In the genomic region with DNA sequence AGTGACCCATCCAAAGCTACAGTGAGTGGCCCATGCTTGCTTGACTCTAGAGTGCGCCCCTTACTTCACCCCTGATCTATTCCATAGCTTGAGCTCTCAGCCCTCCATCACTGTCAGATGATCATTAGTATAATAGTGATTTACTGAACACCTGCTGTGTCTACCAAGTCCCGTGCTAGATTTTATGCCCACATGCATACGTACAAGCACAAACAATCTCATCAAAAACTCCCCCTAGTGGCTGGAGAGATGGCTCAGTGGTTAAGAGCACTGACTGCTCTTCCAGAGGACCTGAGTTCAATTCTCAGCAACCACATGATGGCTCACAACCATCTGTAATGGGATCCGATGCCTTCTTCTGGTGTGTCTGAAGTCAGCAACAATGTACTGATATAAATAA, we compare ENCODE assay signal across 8 mouse cellular contexts. TPM values are rescaled to one million over a fixed set of nuclear protein-coding genes. Genes with fewer than 3 reads are reported as not detected.
DNase-seq lines count a peak whose midpoint lies in the region; ATAC-seq lines count a peak whose summit lies in the region.
"Not testable (repeated sequence)": the region's sequence is repeated elsewhere in the genome, so short reads cannot be mapped to it uniquely, and the experiment has no call there.

No protein-coding gene starts in this region.

- H3K9me3 ChIP-seq in embryonic facial prominence, embryonic 10.5 days; heart, embryonic 11.5 days (replicated peaks; ENCODE audit: control insufficient read depth, low read length); intestine, embryonic 16.5 days (ENCODE audit: control insufficient read depth, low read length); liver, embryonic 11.5 days (ENCODE audit: control insufficient read depth, low read length); midbrain, embryonic 12.5 days: not testable (repeated sequence)

- not testable (repeated sequence) for H3K27ac ChIP-seq in embryonic facial prominence, embryonic 10.5 days (replicated peaks); heart, embryonic 11.5 days (ENCODE audit: low read depth, low read length); intestine, embryonic 16.5 days (ENCODE audit: low read length); midbrain, embryonic 12.5 days (replicated peaks)
- H3K27ac ChIP-seq in liver, embryonic 11.5 days (ENCODE audit: low read depth, low read length) = peak overlapping the region; percentile 70; the same call in 1 of the 2 replicates

- peak overlapping the region; percentile 95 for H3K4me2 ChIP-seq in heart, embryonic 11.5 days
- H3K4me2 ChIP-seq in intestine, embryonic 16.5 days (ENCODE audit: low read depth, low read length) = peak overlapping the region; percentile 95
- peak overlapping the region; percentile 77 for H3K4me2 ChIP-seq in liver, embryonic 11.5 days
- peak overlapping the region; percentile 85 for H3K4me2 ChIP-seq in midbrain, embryonic 12.5 days (replicated peaks)

- peak overlapping the region; percentile 67 for H3K4me3 ChIP-seq in embryonic facial prominence, embryonic 10.5 days
- not testable (repeated sequence) for H3K4me3 ChIP-seq in heart, embryonic 11.5 days (ENCODE audit: low read depth, low read length); midbrain, embryonic 12.5 days
- peak overlapping the region; percentile 51 for H3K4me3 ChIP-seq in intestine, embryonic 16.5 days (ENCODE audit: low read length)
- peak overlapping the region; percentile 58 for H3K4me3 ChIP-seq in liver, embryonic 11.5 days (ENCODE audit: low read depth, low read length)

- H3K36me3 ChIP-seq in embryonic facial prominence, embryonic 10.5 days (replicated peaks); heart, embryonic 11.5 days (ENCODE audit: control insufficient read depth, insufficient read depth, low read length); intestine, embryonic 16.5 days (ENCODE audit: control insufficient read depth, insufficient read depth, low read length); liver, embryonic 11.5 days (ENCODE audit: control insufficient read depth, insufficient read depth, low read length); midbrain, embryonic 12.5 days; splenic B cell, adult 2 months (ENCODE audit: control insufficient read depth, insufficient read depth, low read length, poor library complexity, severe bottlenecking): not testable (repeated sequence)

- H3K4me1 ChIP-seq in embryonic facial prominence, embryonic 10.5 days = peaks cover 20% of the 10 kb centered on the region
- H3K4me1 ChIP-seq in heart, embryonic 11.5 days (ENCODE audit: control insufficient read depth, insufficient read depth, low read length); intestine, embryonic 16.5 days (ENCODE audit: control insufficient read depth, insufficient read depth, low read length); liver, embryonic 11.5 days (replicated peaks; ENCODE audit: control insufficient read depth, insufficient read depth, low read length); midbrain, embryonic 12.5 days: not testable (repeated sequence)

- peak; percentile 33 for DNase-seq in 3134 (ENCODE audit: extremely low read depth, insufficient read length, low spot score)
- DNase-seq in NIH3T3 (ENCODE audit: low read depth) = peak; percentile 59
- DNase-seq in embryonic facial prominence, embryonic 10.5 days (ENCODE audit: low spot score); liver, embryonic 11.5 days (ENCODE audit: low spot score): not testable (repeated sequence)
- DNase-seq in splenic B cell, adult 2 months (ENCODE audit: low read depth, low spot score) = peak; percentile 84

- not testable (repeated sequence) for H3K27me3 ChIP-seq in embryonic facial prominence, embryonic 10.5 days (replicated peaks; ENCODE audit: low read depth, poor library complexity, severe bottlenecking); heart, embryonic 11.5 days (ENCODE audit: control insufficient read depth, insufficient read depth, low read length); intestine, embryonic 16.5 days (replicated peaks; ENCODE audit: control insufficient read depth, insufficient read depth, low read length); liver, embryonic 11.5 days (replicated peaks; ENCODE audit: control insufficient read depth, insufficient read depth, low read length); splenic B cell, adult 2 months (ENCODE audit: control insufficient read depth, insufficient read depth, low read length, poor library complexity, severe bottlenecking)
- H3K27me3 ChIP-seq in midbrain, embryonic 12.5 days = peaks cover 19% of the 10 kb centered on the region

- not testable (repeated sequence) for ATAC-seq in heart, embryonic 11.5 days (replicated peaks; ENCODE audit: insufficient number of reproducible peaks, low FRiP score, low TSS enrichment); intestine, embryonic 16.5 days; liver, embryonic 11.5 days (replicated peaks; ENCODE audit: low FRiP score); midbrain, embryonic 12.5 days (ENCODE audit: low FRiP score, low read depth)

- not testable (repeated sequence) for H3K9ac ChIP-seq in heart, embryonic 11.5 days (ENCODE audit: low read depth, low read length); intestine, embryonic 16.5 days (ENCODE audit: low read depth, low read length); midbrain, embryonic 12.5 days (replicated peaks)
- H3K9ac ChIP-seq in liver, embryonic 11.5 days (ENCODE audit: low read depth, low read length) = peak overlapping the region; percentile 80; the same call in 1 of the 2 replicates

- 68% methylated on average over 4 of the region's 4 CpGs for WGBS in embryonic facial prominence, embryonic 10.5 days
- 68% methylated on average over 4 of the region's 4 CpGs for WGBS in heart, embryonic 11.5 days (ENCODE audit: insufficient replicate concordance)
- WGBS in intestine, embryonic 16.5 days = 62% methylated on average over 4 of the region's 4 CpGs
- WGBS in liver, embryonic 11.5 days = 51% methylated on average over 4 of the region's 4 CpGs
- 53% methylated on average over 4 of the region's 4 CpGs for WGBS in midbrain, embryonic 12.5 days

RNA-seq across cellular contexts. Expression of a gene that starts 1.4 kb away (rescaled TPM):
- 4.5 and 5.5 TPM in 2 replicates for polyA plus RNA-seq in embryonic facial prominence, embryonic 10.5 days (2016; fragmentation: Nextera tagmentation; extraction: Ambion mirVana)
- 5.5 and 5.8 TPM in 2 replicates for polyA plus RNA-seq in heart, embryonic 11.5 days (2014; fragmentation: Nextera tagmentation; extraction: Ambion mirVana)
- polyA plus RNA-seq in intestine, embryonic 16.5 days (2015; fragmentation: Nextera tagmentation; extraction: Ambion mirVana) = 8.1 TPM in 2 replicates
- polyA plus RNA-seq in liver, embryonic 11.5 days (2014; fragmentation: Nextera tagmentation; extraction: Ambion mirVana) = 4.0 and 5.8 TPM in 2 replicates
- 4.4 and 4.9 TPM in 2 replicates for polyA plus RNA-seq in midbrain, embryonic 12.5 days (2016; fragmentation: Nextera tagmentation; extraction: Ambion mirVana)

RNA-seq across cellular contexts. Expression of a gene that starts 1.6 kb away (rescaled TPM):
- 1.2 and 1.3 TPM in 2 replicates for polyA plus RNA-seq in embryonic facial prominence, embryonic 10.5 days (2016; fragmentation: Nextera tagmentation; extraction: Ambion mirVana)
- 0.54 and 1.3 TPM in 2 replicates for polyA plus RNA-seq in heart, embryonic 11.5 days (2014; fragmentation: Nextera tagmentation; extraction: Ambion mirVana)
- 0.62 and 0.98 TPM in 2 replicates for polyA plus RNA-seq in intestine, embryonic 16.5 days (2015; fragmentation: Nextera tagmentation; extraction: Ambion mirVana)
- polyA plus RNA-seq in liver, embryonic 11.5 days (2014; fragmentation: Nextera tagmentation; extraction: Ambion mirVana) = 1.0 and 1.3 TPM in 2 replicates
- polyA plus RNA-seq in midbrain, embryonic 12.5 days (2016; fragmentation: Nextera tagmentation; extraction: Ambion mirVana) = 0.34 and 0.42 TPM in 2 replicates

RNA-seq across cellular contexts. Expression of a gene that starts 19.9 kb away (rescaled TPM):
- 0.09 and 0.20 TPM in 2 replicates for polyA plus RNA-seq in embryonic facial prominence, embryonic 10.5 days (2016; fragmentation: Nextera tagmentation; extraction: Ambion mirVana)
- 0.11 TPM in 2 replicates for polyA plus RNA-seq in heart, embryonic 11.5 days (2014; fragmentation: Nextera tagmentation; extraction: Ambion mirVana)
- polyA plus RNA-seq in intestine, embryonic 16.5 days (2015; fragmentation: Nextera tagmentation; extraction: Ambion mirVana) = 0.31 and 0.39 TPM in 2 replicates
- 0.13 and 0.23 TPM in 2 replicates for polyA plus RNA-seq in liver, embryonic 11.5 days (2014; fragmentation: Nextera tagmentation; extraction: Ambion mirVana)
- 0.60 and 1.0 TPM in 2 replicates for polyA plus RNA-seq in midbrain, embryonic 12.5 days (2016; fragmentation: Nextera tagmentation; extraction: Ambion mirVana)

RNA-seq across cellular contexts. Expression of a gene that starts 23.1 kb away (rescaled TPM):
- 9.9 and 15.6 TPM in 2 replicates for polyA plus RNA-seq in embryonic facial prominence, embryonic 10.5 days (2016; fragmentation: Nextera tagmentation; extraction: Ambion mirVana)
- polyA plus RNA-seq in heart, embryonic 11.5 days (2014; fragmentation: Nextera tagmentation; extraction: Ambion mirVana) = 62.4 and 65.3 TPM in 2 replicates
- 128 and 147 TPM in 2 replicates for polyA plus RNA-seq in intestine, embryonic 16.5 days (2015; fragmentation: Nextera tagmentation; extraction: Ambion mirVana)
- 91.8 and 99.6 TPM in 2 replicates for polyA plus RNA-seq in liver, embryonic 11.5 days (2014; fragmentation: Nextera tagmentation; extraction: Ambion mirVana)
- polyA plus RNA-seq in midbrain, embryonic 12.5 days (2016; fragmentation: Nextera tagmentation; extraction: Ambion mirVana) = 33.9 and 46.5 TPM in 2 replicates

RNA-seq across cellular contexts. Expression of a gene that starts 25.6 kb away (rescaled TPM):
- polyA plus RNA-seq in embryonic facial prominence, embryonic 10.5 days (2016; fragmentation: Nextera tagmentation; extraction: Ambion mirVana) = 30.4 and 36.6 TPM in 2 replicates
- 76.0 and 115 TPM in 2 replicates for polyA plus RNA-seq in heart, embryonic 11.5 days (2014; fragmentation: Nextera tagmentation; extraction: Ambion mirVana)
- 90.6 and 94.9 TPM in 2 replicates for polyA plus RNA-seq in intestine, embryonic 16.5 days (2015; fragmentation: Nextera tagmentation; extraction: Ambion mirVana)
- 54.8 and 60.7 TPM in 2 replicates for polyA plus RNA-seq in liver, embryonic 11.5 days (2014; fragmentation: Nextera tagmentation; extraction: Ambion mirVana)
- polyA plus RNA-seq in midbrain, embryonic 12.5 days (2016; fragmentation: Nextera tagmentation; extraction: Ambion mirVana) = 40.6 and 54.6 TPM in 2 replicates
